Mouse (Mus musculus) MEL (cell line): ENCODE data around the gene Adamts2.

Experiments
- CHD1 ChIP-seq: IDR thresholded peaks from 2 replicates; pipeline ENCODE4 v1.6.1; 2012; ENCODE audit warnings: low read depth, mild to moderate bottlenecking, inconsistent platforms, low read length, improper control_type of control experiment
- CTCF ChIP-seq, 3 experiments: IDR thresholded peaks in 2 of 3; conservative IDR thresholded peaks in 1 of 3; 2 replicates each; pipeline ENCODE4 v1.5.1; 2011 to 2012; ENCODE audit warnings: low read length in 3 of 3, low read depth in 2 of 3, mild to moderate bottlenecking in 2 of 3, improper control_type of control experiment in 1 of 3, inconsistent platforms in 1 of 3, mixed read lengths in 1 of 3, moderate library complexity in 1 of 3; ENCODE audit not compliant: control insufficient read depth in 1 of 3, insufficient read depth in 1 of 3, poor library complexity in 1 of 3, severe bottlenecking in 1 of 3
- E2F4 ChIP-seq: IDR thresholded peaks from 2 replicates; pipeline ENCODE4 v1.6.1; 2011; ENCODE audit warnings: low read depth, low read length, improper control_type of control experiment, borderline replicate concordance
- EP300 ChIP-seq, 2 experiments: IDR thresholded peaks; 2 replicates each; pipeline ENCODE4 v1.6.1; 2011; ENCODE audit warnings: improper control_type of control experiment in 2 of 2, low read length in 2 of 2, low read depth in 1 of 2, mild to moderate bottlenecking in 1 of 2
- KAT2A ChIP-seq: conservative IDR thresholded peaks from 2 replicates; pipeline ENCODE4 v1.6.1; 2012; ENCODE audit warnings: low read depth, low read length, improper control_type of control experiment, inconsistent platforms
- MEF2A ChIP-seq: IDR thresholded peaks from 2 replicates; pipeline ENCODE4 v1.6.1; 2014; ENCODE audit warnings: low read depth, mild to moderate bottlenecking, inconsistent platforms, low read length, improper control_type of control experiment; ENCODE audit not compliant: poor library complexity, insufficient replicate concordance, severe bottlenecking; ENCODE audit errors: extremely low read depth
- MXI1 ChIP-seq: IDR thresholded peaks from 2 replicates; pipeline ENCODE4 v1.6.1; 2011; ENCODE audit warnings: mild to moderate bottlenecking, low read depth, low read length, improper control_type of control experiment
- POLR2A ChIP-seq, 2 experiments: IDR thresholded peaks; 2 replicates each; pipeline ENCODE4 v1.6.1; 2011 to 2012; ENCODE audit warnings: low read length in 2 of 2, mild to moderate bottlenecking in 2 of 2, control low read depth in 1 of 2, improper control_type of control experiment in 1 of 2, low read depth in 1 of 2, moderate library complexity in 1 of 2; ENCODE audit not compliant: control insufficient read depth in 1 of 2, insufficient read depth in 1 of 2, poor library complexity in 1 of 2
- RCOR1 ChIP-seq: IDR thresholded peaks from 2 replicates; pipeline ENCODE4 v1.6.1; 2012; ENCODE audit warnings: low read depth, mild to moderate bottlenecking, inconsistent platforms, low read length, improper control_type of control experiment
- SIN3A ChIP-seq: IDR thresholded peaks from 2 replicates; pipeline ENCODE4 v1.6.1; 2012; ENCODE audit warnings: low read length, improper control_type of control experiment, inconsistent platforms
- TCF12 ChIP-seq: IDR thresholded peaks from 2 replicates; pipeline ENCODE4 v1.6.1; 2014; ENCODE audit warnings: low read depth, mild to moderate bottlenecking, inconsistent platforms, low read length, improper control_type of control experiment, moderate library complexity
- USF1 ChIP-seq: IDR thresholded peaks from 2 replicates; pipeline ENCODE4 v1.6.1; 2014; ENCODE audit warnings: low read depth, mild to moderate bottlenecking, inconsistent platforms, low read length, improper control_type of control experiment, moderate library complexity
- ZNF384 ChIP-seq: IDR thresholded peaks from 2 replicates; pipeline ENCODE4 v1.6.1; 2012; ENCODE audit warnings: low read depth, mild to moderate bottlenecking, inconsistent platforms, low read length, improper control_type of control experiment

- TF ChIP-seq TCF12 (no peak), CTCF (IDR thresholded peaks at IDR 0.05 in 2 of 3, conservative IDR thresholded peaks at IDR 0.05 in 1 of 3; ENCODE audit: control insufficient read depth in 1 of 3, insufficient read depth in 1 of 3, low read depth in 2 of 3, low read length in 3 of 3, poor library complexity in 1 of 3, severe bottlenecking in 1 of 3) (no peak), RCOR1 (no peak), MEF2A (no peak), E2F4 (no peak), ZNF384 (no peak), CHD1 (no peak), SIN3A (no peak), POLR2A (IDR thresholded peaks at IDR 0.05; ENCODE audit: control insufficient read depth in 1 of 2, insufficient read depth in 1 of 2, low read depth in 1 of 2, low read length in 2 of 2, poor library complexity in 1 of 2) (no peak), USF1 (no peak), KAT2A (no peak), MXI1 (no peak), EP300 (IDR thresholded peaks at IDR 0.05; ENCODE audit: low read depth in 1 of 2, low read length in 2 of 2) (no peak)
Observed at GRCm38 (mm10) chr11:50646148-50646547, 44.3 kb downstream of the Adamts2 start.
